Mouse (Mus musculus): ENCODE data around the gene Gm26897. TPM values are rescaled to one million over a fixed set of nuclear protein-coding genes. Genes with fewer than 3 reads are reported as not detected.

The Gm26897 gene
- polyA plus RNA-seq, 1 experiment = not detected

GRCm38 (mm10) chr5:111704326-111704725 is 29.4 kb upstream of the Gm26897 start:
- Histone ChIP-seq H3K27me3 (ENCODE audit: control insufficient read depth, insufficient read depth, low read length) (0 out of 2 replicates have a peak, but pooled peaks cover 2% of the 10 kb centered on the region), H3K4me1 (ENCODE audit: control insufficient read depth, insufficient read depth, low read length) (peaks cover 7% of the 10 kb centered on the region)

GRCm38 (mm10) chr5:111709195-111709901 is 24.4 kb upstream of the Gm26897 start:
- Histone ChIP-seq H3K27ac (ENCODE audit: control insufficient read depth, insufficient read depth, low read depth, low read length) (no peak overlapping the region), H3K4me3 (ENCODE audit: control insufficient read depth, low read depth, low read length) (no peak overlapping the region), H3K27me3 (ENCODE audit: control insufficient read depth, insufficient read depth, low read length) (no peaks in the 10 kb centered on the region), H3K4me1 (ENCODE audit: control insufficient read depth, insufficient read depth, low read length) (no peaks in the 10 kb centered on the region), H3K36me3 (ENCODE audit: control insufficient read depth, insufficient read depth, low read length) (no peaks in the 10 kb centered on the region)
- no peak for TF ChIP-seq POLR2A (IDR thresholded peaks at IDR 0.05; ENCODE audit: control insufficient read depth, low read depth, low read length)
- TF ChIP-seq CTCF (IDR thresholded peaks at IDR 0.05; ENCODE audit: control insufficient read depth, insufficient read depth, insufficient replicate concordance, low read depth, low read length) = no peak

More at GRCm38 (mm10) chr5:111704326-111704725, 29.4 kb upstream of the Gm26897 start:
- Histone ChIP-seq H3K27ac (ENCODE audit: control insufficient read depth, insufficient read depth, low read depth, low read length) (no peak overlapping the region), H3K4me3 (ENCODE audit: control insufficient read depth, low read depth, low read length) (no peak overlapping the region), H3K36me3 (ENCODE audit: control insufficient read depth, insufficient read depth, low read length) (no peaks in the 10 kb centered on the region)
- no peak for TF ChIP-seq POLR2A (IDR thresholded peaks at IDR 0.05; ENCODE audit: control insufficient read depth, low read depth, low read length)
- no peak for TF ChIP-seq CTCF (IDR thresholded peaks at IDR 0.05; ENCODE audit: control insufficient read depth, insufficient read depth, insufficient replicate concordance, low read depth, low read length)

GRCm38 (mm10) chr5:111719018-111719417 is 14.7 kb upstream of the Gm26897 start:
- Histone ChIP-seq H3K27me3 (ENCODE audit: control insufficient read depth, insufficient read depth, low read length) (no peaks in the 10 kb centered on the region), H3K4me1 (ENCODE audit: control insufficient read depth, insufficient read depth, low read length) (no peaks in the 10 kb centered on the region), H3K36me3 (ENCODE audit: control insufficient read depth, insufficient read depth, low read length) (no peaks in the 10 kb centered on the region), H3K4me3 (ENCODE audit: control insufficient read depth, low read depth, low read length) (no peak overlapping the region), H3K27ac (ENCODE audit: control insufficient read depth, insufficient read depth, low read depth, low read length) (no peak overlapping the region)
- TF ChIP-seq POLR2A (IDR thresholded peaks at IDR 0.05; ENCODE audit: control insufficient read depth, low read depth, low read length) (no peak), CTCF (IDR thresholded peaks at IDR 0.05; ENCODE audit: control insufficient read depth, insufficient read depth, insufficient replicate concordance, low read depth, low read length) (no peak)

- H3K27me3 ChIP-seq (ENCODE audit: control insufficient read depth, insufficient read depth, low read length) = no peaks in the 10 kb centered on the region
- no peaks in the 10 kb centered on the region for H3K36me3 ChIP-seq (ENCODE audit: control insufficient read depth, insufficient read depth, low read length)
- H3K4me1 ChIP-seq (ENCODE audit: control insufficient read depth, insufficient read depth, low read length) = no peaks in the 10 kb centered on the region; the same call in 1 of the 2 replicates
- H3K4me3 ChIP-seq (ENCODE audit: control insufficient read depth, low read depth, low read length) = no peak overlapping the region
- no peak for TF ChIP-seq CTCF (IDR thresholded peaks at IDR 0.05; ENCODE audit: control insufficient read depth, insufficient read depth, insufficient replicate concordance, low read depth, low read length)
- TF ChIP-seq POLR2A (IDR thresholded peaks at IDR 0.05; ENCODE audit: control insufficient read depth, low read depth, low read length) = no peak
- H3K27ac ChIP-seq (ENCODE audit: control insufficient read depth, insufficient read depth, low read depth, low read length) = no peak overlapping the region
Measured at GRCm38 (mm10) chr5:111720726-111721125, 13.0 kb upstream of the Gm26897 start.

- no peak overlapping the region for H3K4me3 ChIP-seq (ENCODE audit: control insufficient read depth, low read depth, low read length)
- H3K27me3 ChIP-seq (ENCODE audit: control insufficient read depth, insufficient read depth, low read length) = no peaks in the 10 kb centered on the region
- no peak overlapping the region for H3K27ac ChIP-seq (ENCODE audit: control insufficient read depth, insufficient read depth, low read depth, low read length)
- no peak for TF ChIP-seq CTCF (IDR thresholded peaks at IDR 0.05; ENCODE audit: control insufficient read depth, insufficient read depth, insufficient replicate concordance, low read depth, low read length)
- no peak for TF ChIP-seq POLR2A (IDR thresholded peaks at IDR 0.05; ENCODE audit: control insufficient read depth, low read depth, low read length)
- H3K36me3 ChIP-seq (ENCODE audit: control insufficient read depth, insufficient read depth, low read length) = no peaks in the 10 kb centered on the region
- no peaks in the 10 kb centered on the region; the same call in 1 of the 2 replicates for H3K4me1 ChIP-seq (ENCODE audit: control insufficient read depth, insufficient read depth, low read length)
Measured at GRCm38 (mm10) chr5:111724713-111725112, 9.0 kb upstream of the Gm26897 start.

GRCm38 (mm10) chr5:111725195-111725920 is 8.4 kb upstream of the Gm26897 start:
- Histone ChIP-seq H3K4me1 (ENCODE audit: control insufficient read depth, insufficient read depth, low read length) (no peaks in the 10 kb centered on the region; the same call in 1 of the 2 replicates), H3K27ac (ENCODE audit: control insufficient read depth, insufficient read depth, low read depth, low read length) (no peak overlapping the region), H3K27me3 (ENCODE audit: control insufficient read depth, insufficient read depth, low read length) (no peaks in the 10 kb centered on the region)

GRCm38 (mm10) chr5:111728411-111728810 is 5.3 kb upstream of the Gm26897 start:
- Histone ChIP-seq H3K4me1 (ENCODE audit: control insufficient read depth, insufficient read depth, low read length) (no peaks in the 10 kb centered on the region; the same call in 1 of the 2 replicates), H3K27me3 (ENCODE audit: control insufficient read depth, insufficient read depth, low read length) (no peaks in the 10 kb centered on the region), H3K4me3 (ENCODE audit: control insufficient read depth, low read depth, low read length) (no peak overlapping the region), H3K36me3 (ENCODE audit: control insufficient read depth, insufficient read depth, low read length) (no peaks in the 10 kb centered on the region), H3K27ac (ENCODE audit: control insufficient read depth, insufficient read depth, low read depth, low read length) (no peak overlapping the region)
- TF ChIP-seq CTCF (IDR thresholded peaks at IDR 0.05; ENCODE audit: control insufficient read depth, insufficient read depth, insufficient replicate concordance, low read depth, low read length) = no peak
- TF ChIP-seq POLR2A (IDR thresholded peaks at IDR 0.05; ENCODE audit: control insufficient read depth, low read depth, low read length) = no peak

More at GRCm38 (mm10) chr5:111725195-111725920, 8.4 kb upstream of the Gm26897 start:
- no peak for TF ChIP-seq POLR2A (IDR thresholded peaks at IDR 0.05; ENCODE audit: control insufficient read depth, low read depth, low read length)
- TF ChIP-seq CTCF (IDR thresholded peaks at IDR 0.05; ENCODE audit: control insufficient read depth, insufficient read depth, insufficient replicate concordance, low read depth, low read length) = no peak
- H3K4me3 ChIP-seq (ENCODE audit: control insufficient read depth, low read depth, low read length) = no peak overlapping the region
- H3K36me3 ChIP-seq (ENCODE audit: control insufficient read depth, insufficient read depth, low read length) = no peaks in the 10 kb centered on the region

All from testis, adult 2 months (tissue).